Mouse (Mus musculus) telencephalon, adult 2 months (tissue): ENCODE results near the gene 4930432K21Rik.

Experiments
- DNase-seq: peaks from one replicate; pipeline ENCODE4 v3.0.0-alpha.2; 2011; ENCODE audit warnings: low read depth, low spot score

4930432K21Rik gene

DNA sequence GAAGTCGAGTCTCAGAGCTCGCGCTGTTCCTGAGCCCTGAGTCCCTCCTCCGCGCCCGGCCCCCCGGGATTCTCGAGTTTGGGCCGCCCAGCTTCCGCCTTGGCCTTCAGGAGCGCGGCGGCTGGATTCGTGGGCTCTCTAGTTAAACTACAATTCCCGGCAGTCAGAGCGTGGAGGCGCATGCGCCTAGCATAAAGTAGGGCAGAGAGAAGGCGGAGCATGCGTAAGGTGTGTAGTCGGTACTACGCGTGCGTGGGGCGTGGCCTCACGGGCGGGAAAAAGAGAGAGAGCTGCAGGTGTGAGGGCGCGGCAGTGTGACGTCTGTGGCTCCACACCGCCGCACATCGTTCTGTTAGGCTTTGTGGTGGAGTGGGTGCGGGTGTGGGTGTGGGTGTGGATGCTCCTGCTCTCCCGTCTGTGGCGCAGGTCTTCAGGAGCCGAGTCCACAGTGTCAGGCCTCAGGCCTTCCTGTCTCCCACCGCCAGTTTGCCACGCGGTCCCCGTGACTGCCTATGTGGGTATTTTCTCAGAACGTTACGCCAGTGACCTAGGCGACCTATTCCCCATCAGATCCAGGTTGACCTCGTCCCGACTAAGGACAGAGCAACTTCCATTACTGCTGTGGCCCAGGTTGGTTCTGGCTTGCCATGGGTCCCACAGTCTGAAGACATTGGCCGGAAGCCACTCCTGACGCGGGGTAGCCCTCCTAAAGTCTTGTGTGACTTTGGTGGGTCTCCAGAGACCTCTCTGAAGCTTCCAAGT, at the start of gene 4930432K21Rik, which contains the start of gene Cc2d1a:
TSS of gene 4930432K21Rik (plus strand) at position 257 of the 762 bp plus-strand sequence.
TSS of gene Cc2d1a (minus strand) at position 168 of the 762 bp plus-strand sequence.
- peak; percentile 94 for DNase-seq

DNA sequence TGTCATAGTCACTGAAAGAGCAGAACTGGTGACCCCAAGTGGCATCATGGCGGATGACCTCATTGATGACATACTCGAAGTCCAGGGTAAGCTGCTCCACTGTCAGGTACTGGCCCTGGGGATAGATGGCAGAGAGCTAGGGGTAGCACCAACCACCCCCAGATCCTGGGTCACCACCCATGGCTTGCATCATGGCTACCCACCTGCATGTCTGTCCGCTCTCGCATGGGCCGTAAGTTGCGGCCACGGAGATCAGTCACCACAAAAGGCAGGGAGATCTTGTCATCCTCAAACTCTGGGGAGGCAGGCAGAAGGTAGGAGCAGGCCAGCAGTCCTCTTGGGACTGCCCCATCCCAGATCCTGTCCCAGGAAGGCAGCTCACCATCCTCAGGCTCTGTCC, 49.4 kb upstream of the 4930432K21Rik start:
- DNase-seq, result no peak

DNA sequence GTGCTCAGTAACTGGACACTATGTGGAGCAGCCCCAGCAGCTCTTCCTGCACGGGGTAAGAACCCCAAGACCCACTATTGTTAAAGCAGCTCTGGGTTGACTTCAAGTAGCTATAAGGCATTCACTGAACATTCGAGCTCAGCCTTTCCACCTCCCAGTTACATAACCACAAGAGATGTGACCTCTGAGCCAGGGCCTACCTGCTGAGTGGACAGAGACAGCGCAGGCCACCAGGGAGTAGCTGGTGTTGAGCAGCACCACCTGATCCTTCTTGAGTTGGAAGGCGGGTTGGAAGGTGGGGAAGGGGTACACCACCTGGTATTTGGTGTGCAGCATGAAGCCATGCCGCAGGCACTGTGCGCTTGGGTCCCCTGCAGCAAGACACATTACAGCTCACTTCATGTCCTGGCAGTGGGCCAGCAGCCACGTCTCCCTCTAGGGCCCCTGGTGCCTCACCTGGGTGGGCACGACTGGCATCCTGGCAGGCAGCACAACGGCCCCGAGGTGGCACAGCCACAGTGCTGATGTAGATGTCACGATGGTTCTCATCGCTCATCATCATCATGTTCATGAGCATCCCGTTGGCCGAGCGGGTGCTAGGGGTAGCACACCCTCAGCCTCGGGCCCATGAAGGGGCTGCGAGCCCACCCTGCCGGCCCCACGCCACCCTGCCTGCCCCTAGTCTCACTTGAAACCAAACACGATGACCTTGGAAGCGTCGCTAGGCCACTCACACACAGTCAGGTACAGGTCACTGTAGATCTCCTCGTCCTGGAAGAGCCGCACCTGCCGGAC, 46.2 kb upstream of the 4930432K21Rik start:
- DNase-seq, result no peak

- DNase-seq, result no peak
These were observed 44.2 kb upstream of the 4930432K21Rik start for GRCm38 (mm10) chr8:84103601-84104000.

DNA sequence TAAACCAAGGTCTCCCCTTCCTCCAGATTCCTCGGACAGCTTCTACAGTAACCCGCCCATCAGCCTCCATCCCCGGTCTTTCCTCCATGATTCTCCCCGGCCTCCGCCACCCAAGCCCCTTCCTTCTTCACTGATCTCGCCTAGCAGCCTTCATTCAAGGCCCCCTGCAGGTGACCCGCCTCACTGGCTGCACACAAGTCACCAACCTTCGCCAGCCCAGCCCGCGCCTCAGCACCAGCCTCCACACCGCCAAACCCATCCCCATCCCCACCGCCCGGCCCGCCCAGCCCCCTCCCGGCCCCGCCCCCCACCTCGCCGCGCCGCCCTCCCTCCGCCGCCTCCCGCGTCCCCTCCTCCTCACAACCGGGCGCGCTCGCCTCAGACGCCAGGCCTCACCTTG, 43.6 kb upstream of the 4930432K21Rik start:
- no peak for DNase-seq

GRCm38 (mm10) chr8:84104697-84105609, 42.9 kb upstream of the 4930432K21Rik start, which contains the start of gene Dcaf15:
Dcaf15 (minus strand) TSS chr8:84104768.
- DNase-seq, result peak; percentile 100

- no peak for DNase-seq
These were observed 42.1 kb upstream of the 4930432K21Rik start for GRCm38 (mm10) chr8:84105676-84106075.

- no peak for DNase-seq
These were observed 41.4 kb upstream of the 4930432K21Rik start for GRCm38 (mm10) chr8:84106216-84107040.

- no peak for DNase-seq
These were observed 32.2 kb upstream of the 4930432K21Rik start for GRCm38 (mm10) chr8:84115646-84116045.

DNA sequence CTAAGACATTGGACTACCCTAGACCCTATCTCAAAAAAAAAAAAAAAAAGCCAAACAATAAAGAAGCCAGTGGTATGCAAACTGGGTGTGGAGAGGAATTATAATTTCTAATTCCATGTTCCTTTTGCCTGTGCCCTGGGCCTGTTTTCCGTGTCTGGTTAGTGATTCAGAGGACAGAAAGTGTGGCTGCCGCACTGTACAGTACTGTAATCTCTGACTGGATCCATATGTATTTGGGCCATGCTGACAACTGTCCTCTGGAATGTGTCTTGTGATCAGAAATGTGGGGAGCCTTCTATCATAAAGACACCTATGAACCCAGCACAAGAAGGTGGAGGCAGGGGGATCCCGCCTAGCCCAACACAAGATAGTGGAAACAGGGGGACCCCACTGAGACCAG, 25.7 kb upstream of the 4930432K21Rik start:
- no peak for DNase-seq

DNA sequence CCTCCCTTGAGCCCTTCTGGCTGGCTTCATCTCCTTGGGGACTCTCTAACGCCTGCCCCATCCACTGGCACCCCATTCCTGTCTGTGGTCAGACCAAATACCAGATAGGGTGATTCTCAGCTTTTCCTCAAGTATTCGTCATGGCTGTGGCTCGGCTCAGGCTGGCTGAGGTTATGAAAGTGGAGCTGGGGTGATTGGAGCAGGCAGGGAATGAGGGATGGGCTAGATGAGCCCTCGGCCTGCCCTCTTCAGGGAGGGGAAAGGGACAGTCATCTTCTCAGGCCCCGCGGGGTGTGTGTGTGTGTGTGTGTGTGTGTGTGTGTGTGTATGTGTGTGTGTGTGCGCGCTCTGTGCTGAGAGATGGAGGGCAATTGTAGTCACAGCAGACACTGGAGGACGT, 22.2 kb upstream of the 4930432K21Rik start, which contains the start of gene Podnl1:
TSS of gene Podnl1 (plus strand) at position 334 of the 400 bp plus-strand sequence.
- DNase-seq, result no peak

GRCm38 (mm10) chr8:84126742-84127141, 21.1 kb upstream of the 4930432K21Rik start:
- no peak for DNase-seq

DNA sequence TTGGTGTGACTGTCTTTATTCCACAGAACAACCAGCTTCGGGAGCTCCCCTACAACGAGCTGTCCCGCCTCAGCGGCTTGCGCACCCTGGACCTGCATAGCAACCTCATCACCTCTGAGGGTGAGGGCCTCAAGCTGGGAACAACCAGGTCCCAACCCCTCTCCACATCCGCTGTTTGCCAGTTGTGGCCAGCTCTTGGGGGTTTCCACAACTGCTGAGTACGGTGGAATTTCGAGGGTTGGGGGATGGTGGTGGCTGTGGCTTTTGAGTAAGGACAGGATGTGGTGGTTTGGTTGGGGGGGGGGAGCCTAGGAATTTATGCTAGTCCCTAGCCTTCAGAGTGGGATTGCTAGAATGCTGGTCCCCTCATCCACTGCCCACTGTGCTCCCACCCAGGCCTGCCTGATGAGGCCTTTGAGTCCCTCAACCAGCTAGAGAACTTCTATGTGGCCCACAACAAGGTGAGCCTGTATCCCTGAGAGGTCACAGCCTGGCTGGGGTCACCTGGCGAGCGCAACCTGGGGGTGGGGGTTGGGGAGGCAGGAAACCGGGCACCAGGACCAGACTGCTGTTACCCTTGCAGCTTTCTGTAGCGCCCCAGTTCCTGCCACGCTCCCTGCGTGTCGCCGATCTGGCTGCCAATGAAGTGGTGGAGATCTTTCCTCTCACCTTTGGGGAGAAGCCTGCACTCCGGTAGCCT, 20.5 kb upstream of the 4930432K21Rik start:
- DNase-seq, result no peak

DNA sequence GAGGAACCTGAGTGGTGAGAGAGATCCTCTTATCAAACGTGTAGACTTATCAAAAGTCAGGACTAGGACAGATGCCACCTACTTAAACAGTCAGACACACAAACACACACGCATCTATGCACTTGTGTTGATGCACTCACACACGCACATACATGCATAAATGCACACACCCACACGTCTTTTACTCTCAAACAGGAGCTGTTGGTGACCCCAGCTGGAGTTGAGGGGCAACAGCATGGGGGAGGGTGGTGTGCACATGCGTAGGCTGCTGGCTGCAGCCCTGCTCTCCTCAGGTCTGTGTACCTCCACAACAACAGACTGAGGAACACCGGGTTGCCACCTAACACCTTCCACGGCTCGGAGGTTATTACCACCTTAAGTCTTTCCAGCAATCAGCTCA, 19.5 kb upstream of the 4930432K21Rik start:
- DNase-seq, result no peak

DNA sequence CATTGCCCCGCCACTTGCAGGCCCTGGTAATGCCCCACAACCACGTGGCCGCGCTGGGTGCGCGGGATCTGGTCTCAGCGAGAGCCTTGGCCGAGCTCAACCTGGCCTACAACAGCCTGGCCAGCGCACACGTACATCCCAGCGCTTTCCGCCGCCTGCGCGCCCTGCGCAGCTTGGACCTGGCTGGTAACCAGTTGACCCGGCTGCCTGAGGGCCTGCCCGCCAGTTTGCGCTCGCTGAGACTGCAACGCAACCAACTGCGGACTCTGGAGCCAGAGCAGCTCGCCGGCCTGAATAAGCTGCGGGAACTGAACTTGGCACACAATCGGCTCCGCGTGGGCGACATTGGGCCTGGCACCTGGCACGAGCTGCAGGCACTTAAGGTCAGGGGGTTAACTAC, 17.0 kb upstream of the 4930432K21Rik start:
- DNase-seq, result no peak

- no peak for DNase-seq
These were observed 15.6 kb upstream of the 4930432K21Rik start for GRCm38 (mm10) chr8:84132225-84132624.

GRCm38 (mm10) chr8:84137848-84138247, 10.0 kb upstream of the 4930432K21Rik start:
- DNase-seq, result no peak

DNA sequence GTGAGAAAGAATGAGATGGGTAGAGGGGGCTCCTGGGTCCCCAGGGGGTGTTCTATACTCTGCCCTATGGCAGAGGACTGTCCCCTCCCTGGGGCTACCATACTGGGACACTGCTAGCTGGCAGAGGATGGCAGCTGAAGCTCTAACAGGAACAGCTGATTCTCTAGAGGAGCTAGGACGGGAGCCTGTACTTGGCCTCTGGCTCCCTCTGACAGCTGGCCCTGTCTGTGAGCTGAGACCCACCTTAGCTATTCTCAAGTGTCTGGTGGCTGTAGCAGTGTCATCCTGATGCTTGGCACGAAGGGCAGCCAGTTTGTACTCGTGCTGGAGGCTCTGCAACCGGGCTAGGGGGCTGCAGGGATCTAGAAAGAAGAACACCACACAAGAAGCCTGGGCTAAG, 7.0 kb upstream of the 4930432K21Rik start:
- DNase-seq, result no peak

GRCm38 (mm10) chr8:84144636-84145245, 3.1 kb upstream of the 4930432K21Rik start:
- DNase-seq, result no peak
